Mouse (Mus musculus) testis, postnatal 14 days (tissue): ENCODE results near the gene Tek.
"Not testable (repeated sequence)": the region's sequence is repeated elsewhere in the genome, so short reads cannot be mapped to it uniquely, and the experiment has no call there.

Experiments
- DNase-seq: peaks from one replicate; pipeline ENCODE4 v3.0.0; 2021; ENCODE audit warnings: low spot score

Tek gene

GRCm38 (mm10) chr4:94738838-94739731 is at the start of gene Tek:
TSS of gene Tek (plus strand) at chr4:94739289.
- no peak for DNase-seq

GRCm38 (mm10) chr4:94689804-94690203 is 49.3 kb upstream of the Tek start:
- DNase-seq, result not testable (repeated sequence)

GRCm38 (mm10) chr4:94691078-94691477 is 48.0 kb upstream of the Tek start:
- DNase-seq, result no peak

- DNase-seq, result no peak
Measured at GRCm38 (mm10) chr4:94692175-94692574, 46.9 kb upstream of the Tek start.

- no peak for DNase-seq
Measured at GRCm38 (mm10) chr4:94696368-94696767, 42.7 kb upstream of the Tek start.

- no peak for DNase-seq
Measured at GRCm38 (mm10) chr4:94711002-94711401, 28.1 kb upstream of the Tek start.

GRCm38 (mm10) chr4:94711426-94711825 is 27.7 kb upstream of the Tek start:
- no peak for DNase-seq

GRCm38 (mm10) chr4:94713741-94714140 is 25.3 kb upstream of the Tek start:
- no peak for DNase-seq

- no peak for DNase-seq
Measured at GRCm38 (mm10) chr4:94715166-94715565, 23.9 kb upstream of the Tek start.

- no peak for DNase-seq
Measured at GRCm38 (mm10) chr4:94725799-94726198, 13.3 kb upstream of the Tek start.

- DNase-seq, result no peak
Measured at GRCm38 (mm10) chr4:94732721-94733120, 6.4 kb upstream of the Tek start.

GRCm38 (mm10) chr4:94737326-94738295 is 1.5 kb upstream of the Tek start:
- no peak for DNase-seq

GRCm38 (mm10) chr4:94741824-94742223 is 2.7 kb downstream of the Tek start:
- no peak for DNase-seq

- no peak for DNase-seq
Measured at GRCm38 (mm10) chr4:94745749-94746148, 6.7 kb downstream of the Tek start.

GRCm38 (mm10) chr4:94746387-94746811 is 7.3 kb downstream of the Tek start:
- no peak for DNase-seq

- DNase-seq, result no peak
Measured at GRCm38 (mm10) chr4:94747338-94747737, 8.2 kb downstream of the Tek start.

GRCm38 (mm10) chr4:94752512-94752911 is 13.4 kb downstream of the Tek start:
- DNase-seq, result no peak

- no peak for DNase-seq
Measured at GRCm38 (mm10) chr4:94765217-94765616, 26.1 kb downstream of the Tek start.

GRCm38 (mm10) chr4:94766176-94766575 is 27.1 kb downstream of the Tek start:
- no peak for DNase-seq

GRCm38 (mm10) chr4:94768624-94769023 is 29.5 kb downstream of the Tek start:
- no peak for DNase-seq

- DNase-seq, result no peak
Measured at GRCm38 (mm10) chr4:94781043-94781442, 42.0 kb downstream of the Tek start.

- no peak for DNase-seq
Measured at GRCm38 (mm10) chr4:94785921-94786320, 46.8 kb downstream of the Tek start.

GRCm38 (mm10) chr4:94803187-94803586 is 64.1 kb downstream of the Tek start:
- DNase-seq, result no peak
